Mouse (Mus musculus): ENCODE results near the gene Rrp15.
"Not testable (repeated sequence)": the region's sequence is repeated elsewhere in the genome, so short reads cannot be mapped to it uniquely, and the experiment has no call there.

The Rrp15 gene

DNA sequence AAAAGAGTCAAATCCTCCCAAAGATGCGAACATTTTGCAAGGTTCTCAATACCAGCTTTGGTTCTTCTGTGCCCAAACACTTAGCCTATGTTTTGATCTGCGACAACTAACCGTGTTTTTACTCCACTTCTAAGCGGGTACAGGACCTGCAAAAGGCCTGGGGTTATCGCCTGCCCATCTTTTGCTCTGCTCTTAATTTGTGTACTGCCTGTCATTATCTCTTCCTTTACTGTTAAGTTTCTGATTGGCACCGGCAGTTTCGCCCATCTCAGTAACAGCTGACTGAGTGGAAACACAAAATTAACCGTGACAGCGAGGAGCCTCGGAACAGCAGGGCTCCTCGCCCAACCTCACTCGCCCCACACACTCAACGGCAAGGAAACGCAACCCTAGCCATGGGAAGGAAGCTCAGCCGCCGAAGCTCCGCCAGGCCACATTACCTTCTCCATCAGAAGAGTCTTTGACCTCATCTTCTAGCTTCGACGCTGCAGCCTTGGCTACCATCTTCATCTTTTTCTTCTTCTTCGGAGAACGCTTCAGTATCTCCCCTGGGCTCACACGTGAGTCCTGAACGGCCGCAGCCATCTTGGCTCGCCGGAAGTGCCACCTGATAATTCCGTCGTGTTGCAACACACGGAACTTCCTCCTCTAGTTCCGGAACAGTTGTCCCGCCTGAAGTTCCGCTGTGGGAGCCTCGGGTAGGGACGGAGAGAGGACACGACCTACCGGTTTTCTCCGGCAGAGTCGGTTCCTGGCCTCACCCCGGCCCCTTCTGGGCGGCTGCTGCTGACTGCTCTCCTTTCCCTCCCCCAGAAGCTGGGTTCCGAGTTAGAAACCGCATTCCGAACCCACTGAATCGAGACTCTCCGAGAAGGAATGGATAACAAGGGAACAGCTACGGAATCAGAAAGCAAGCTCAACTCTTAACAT lies at the start of gene Rrp15:
Rrp15 (minus strand) TSS at position 635 of the 930 bp plus-strand sequence.
- DNase-seq (ENCODE audit: low spot score in 2 of 2): peak; percentile 73 to 81

GRCm38 (mm10) chr1:186797991-186798390 lies 48.8 kb upstream of the Rrp15 start:
- DNase-seq (ENCODE audit: low spot score in 2 of 2): no peak

- DNase-seq (ENCODE audit: low spot score in 2 of 2): no peak
Observed at GRCm38 (mm10) chr1:186785359-186785758, 36.2 kb upstream of the Rrp15 start.

DNA sequence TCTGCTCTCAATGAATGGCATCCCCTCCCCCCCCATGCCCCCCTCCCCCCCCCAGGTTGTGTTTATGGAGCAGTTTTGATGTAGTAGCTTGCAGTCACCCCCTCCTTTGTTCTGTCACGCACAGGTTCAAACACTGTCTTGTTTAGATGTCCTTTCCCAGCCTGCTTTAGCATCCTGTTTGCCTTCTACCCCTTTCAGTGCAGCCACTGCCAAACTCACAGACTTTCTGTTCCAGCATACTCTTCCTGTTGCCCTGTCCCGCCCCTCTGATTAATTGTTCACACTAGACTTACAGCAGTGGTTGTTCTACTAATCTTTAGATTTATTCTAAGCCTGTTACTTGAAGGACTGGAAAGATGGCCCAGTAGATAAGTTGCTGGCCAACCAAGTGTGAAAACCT lies 31.7 kb upstream of the Rrp15 start:
- DNase-seq (ENCODE audit: low spot score in 2 of 2): no peak

GRCm38 (mm10) chr1:186773124-186773523 lies 24.0 kb upstream of the Rrp15 start:
- no peak for DNase-seq (ENCODE audit: low spot score in 2 of 2)

DNA sequence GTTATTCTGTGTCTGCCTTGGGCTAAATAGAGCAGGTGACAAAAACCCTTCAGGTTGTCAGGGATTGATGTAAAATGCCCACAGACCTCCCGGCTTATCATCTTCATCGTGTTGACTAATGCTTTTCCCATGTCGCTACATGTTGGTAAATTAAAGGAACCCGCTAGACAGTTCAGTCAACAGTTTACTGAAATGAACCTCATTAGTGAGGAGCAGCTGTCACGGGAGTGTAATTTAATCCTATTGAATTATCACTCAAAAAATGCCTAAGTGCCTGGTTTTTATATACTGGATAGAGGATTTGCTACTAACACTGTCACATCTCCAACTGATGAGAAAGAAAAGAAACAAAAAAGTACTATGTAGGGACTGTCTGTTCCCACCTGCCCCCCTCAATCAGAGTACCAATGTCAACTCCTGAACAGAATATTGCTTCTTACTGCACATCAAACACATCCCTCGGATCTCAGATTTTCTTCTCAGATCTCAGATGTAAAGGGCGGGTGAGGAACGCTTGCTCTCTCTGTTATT lies 23.5 kb upstream of the Rrp15 start:
- DNase-seq (ENCODE audit: low spot score in 2 of 2): no peak

DNA sequence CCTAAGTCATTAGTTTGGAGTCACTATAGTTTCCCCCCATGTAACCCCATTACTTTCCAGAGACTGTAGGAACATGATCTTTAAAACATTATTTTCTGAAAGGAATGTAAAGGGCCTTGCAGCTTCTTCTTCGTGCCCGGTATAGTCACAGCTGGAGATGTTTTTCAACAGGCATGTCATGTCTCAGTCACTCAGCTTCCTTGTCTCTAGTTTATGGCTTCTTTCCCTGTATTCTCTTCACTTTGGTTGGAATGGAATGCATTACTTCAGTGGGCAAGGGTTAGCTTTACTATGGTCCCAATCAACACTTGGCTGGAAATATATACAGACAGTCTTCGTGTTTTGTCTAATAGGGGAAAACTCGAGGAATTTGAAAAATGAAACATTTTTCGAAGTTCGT lies 22.8 kb upstream of the Rrp15 start:
- DNase-seq (ENCODE audit: low spot score in 2 of 2): no peak

- no peak for DNase-seq (ENCODE audit: low spot score in 2 of 2)
Observed at GRCm38 (mm10) chr1:186770659-186771058, 21.5 kb upstream of the Rrp15 start.

- no peak for DNase-seq (ENCODE audit: low spot score in 2 of 2)
Observed at GRCm38 (mm10) chr1:186768392-186768791, 19.2 kb upstream of the Rrp15 start.

DNA sequence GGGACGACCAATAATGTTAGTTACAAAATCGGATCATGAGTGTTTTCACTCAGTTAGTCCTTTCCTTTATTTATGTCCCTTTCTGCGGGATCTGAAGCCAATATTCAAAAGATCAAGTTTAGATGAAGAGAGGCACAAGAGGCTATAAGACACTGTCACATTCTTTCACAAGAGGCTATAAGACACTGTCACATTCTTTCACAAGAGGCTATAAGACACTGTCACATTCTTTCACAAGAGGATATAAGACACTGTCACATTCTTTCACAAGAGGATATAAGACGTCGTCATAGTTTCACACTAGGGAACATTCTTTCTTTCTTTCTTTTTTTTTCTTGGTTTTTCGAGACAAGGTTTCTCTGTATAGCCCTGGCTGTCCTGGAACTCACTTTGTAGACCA lies 14.3 kb upstream of the Rrp15 start:
- not testable (repeated sequence) for DNase-seq (ENCODE audit: low spot score in 2 of 2)

GRCm38 (mm10) chr1:186749675-186750283 lies 621 bp upstream of the Rrp15 start:
- DNase-seq (ENCODE audit: low spot score in 2 of 2): peak in 1 of 2 experiments; percentile 5

GRCm38 (mm10) chr1:186739828-186740227 lies 9.3 kb downstream of the Rrp15 start:
- no peak for DNase-seq (ENCODE audit: low spot score in 2 of 2)

- DNase-seq (ENCODE audit: low spot score in 2 of 2): no peak
Observed at GRCm38 (mm10) chr1:186735537-186735936, 13.6 kb downstream of the Rrp15 start.

DNA sequence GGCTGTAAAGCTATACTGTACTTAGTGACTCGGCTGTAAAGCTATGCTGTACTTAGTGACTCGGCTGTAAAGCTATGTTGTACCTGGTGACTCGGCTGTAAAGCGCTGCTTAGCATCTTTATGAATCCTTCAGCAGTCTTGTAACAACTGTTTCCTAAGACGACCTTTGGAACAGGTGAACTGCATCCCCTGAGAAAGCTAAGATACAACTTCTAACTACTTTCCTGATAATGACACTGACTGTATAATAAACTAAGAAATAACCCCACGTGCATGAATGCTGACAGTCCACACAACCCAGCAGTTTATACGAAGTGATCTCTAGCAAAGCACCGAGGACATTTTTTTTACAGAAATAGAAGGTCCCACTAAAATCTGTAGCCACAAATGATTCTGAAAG lies 16.1 kb downstream of the Rrp15 start:
- no peak for DNase-seq (ENCODE audit: low spot score in 2 of 2)

GRCm38 (mm10) chr1:186728778-186729177 lies 20.4 kb downstream of the Rrp15 start:
- no peak for DNase-seq (ENCODE audit: low spot score in 2 of 2)

DNA sequence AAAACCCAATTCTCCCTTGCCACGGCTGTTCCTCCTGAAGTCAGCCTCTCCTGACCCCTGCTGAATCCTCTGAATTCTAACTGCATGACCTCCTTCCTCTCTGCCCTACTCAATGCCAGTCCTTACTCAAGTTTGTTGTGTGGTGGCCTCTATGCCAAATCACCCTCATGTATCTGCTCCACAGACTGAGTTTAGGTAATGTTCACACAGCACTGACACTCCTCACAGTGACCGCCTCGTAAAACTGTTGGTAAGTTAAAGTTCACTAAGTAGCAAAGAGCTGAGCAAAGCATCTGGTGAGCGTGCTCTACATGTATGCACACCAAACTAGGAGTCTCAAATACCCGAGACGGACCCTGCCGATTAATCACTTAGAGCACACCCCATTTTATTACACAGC lies 23.0 kb downstream of the Rrp15 start:
- no peak for DNase-seq (ENCODE audit: low spot score in 2 of 2)

DNA sequence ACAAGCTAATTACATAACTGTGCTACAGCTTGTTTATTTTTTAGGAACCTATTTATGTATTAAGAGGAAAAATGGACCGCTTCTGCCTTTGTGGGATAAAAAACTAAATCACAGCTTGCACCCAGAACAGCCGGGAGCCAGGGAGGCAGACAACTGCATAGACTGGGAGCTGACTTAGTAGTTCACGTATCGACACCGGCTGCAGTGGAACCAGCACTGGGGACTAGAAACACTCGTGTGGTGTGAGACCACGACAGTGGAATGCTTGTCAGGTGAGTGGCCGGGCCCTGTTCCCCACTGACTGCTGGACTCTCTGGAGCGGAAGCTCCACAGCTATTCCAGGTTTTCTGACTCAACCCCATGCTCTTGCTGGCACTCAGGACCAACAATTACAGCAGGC lies 26.9 kb downstream of the Rrp15 start:
- no peak for DNase-seq (ENCODE audit: low spot score in 2 of 2)

DNA sequence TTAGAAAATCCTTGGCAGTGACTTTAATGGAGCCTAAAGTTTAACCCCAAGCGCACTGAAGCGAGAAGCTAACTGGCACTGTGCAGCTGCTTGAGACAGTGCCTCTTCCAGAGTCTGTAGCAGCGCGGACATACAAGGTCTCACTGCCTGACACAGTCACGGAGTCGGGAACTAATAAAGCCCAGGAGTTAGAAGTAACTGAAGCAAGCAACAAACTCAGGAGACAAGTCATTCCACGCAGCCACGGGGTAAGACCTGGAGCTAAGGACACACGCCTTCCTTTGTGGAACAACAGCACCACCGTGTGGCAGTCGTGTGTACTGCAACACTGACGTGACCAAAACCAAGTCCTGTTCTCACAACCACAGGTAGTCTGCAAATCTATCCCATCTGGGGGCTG lies 27.3 kb downstream of the Rrp15 start:
- DNase-seq (ENCODE audit: low spot score in 2 of 2): peak; percentile 67 to 79

GRCm38 (mm10) chr1:186721166-186721565 lies 28.0 kb downstream of the Rrp15 start:
- DNase-seq (ENCODE audit: low spot score in 2 of 2): no peak

DNA sequence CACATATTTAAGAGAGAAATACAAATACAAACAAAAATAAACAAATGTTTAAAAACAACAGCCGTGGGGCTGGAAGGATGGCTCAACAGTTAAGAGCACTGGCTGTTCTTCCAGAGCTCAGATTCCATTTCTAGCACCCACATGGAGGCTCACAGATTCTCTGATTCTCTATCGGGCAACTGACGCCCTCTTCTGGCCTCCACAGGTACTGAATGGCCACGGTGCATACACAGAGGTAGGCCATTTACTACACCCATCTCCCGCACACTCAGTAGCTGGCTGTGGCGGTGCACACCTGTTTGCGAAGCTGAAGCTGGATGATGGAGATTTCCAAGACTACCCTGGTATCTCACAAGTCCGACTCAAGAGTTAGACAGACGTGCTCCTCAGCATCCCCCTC lies 29.4 kb downstream of the Rrp15 start:
- DNase-seq (ENCODE audit: low spot score in 2 of 2): no peak

GRCm38 (mm10) chr1:186718881-186719280 lies 30.3 kb downstream of the Rrp15 start:
- no peak for DNase-seq (ENCODE audit: low spot score in 2 of 2)

GRCm38 (mm10) chr1:186714980-186715896 lies 33.9 kb downstream of the Rrp15 start:
- DNase-seq (ENCODE audit: low spot score in 2 of 2): no peak

Measured in urinary bladder, adult 18-20 months (tissue).